Mouse (Mus musculus) spleen, adult 2 months (tissue): ENCODE results near the gene Rbm4b.

ENCODE experiments used
- CTCF ChIP-seq: fragments of 200-500 bp; IDR thresholded peaks from 2 replicates; pipeline ENCODE4 v1.5.1; 2011; ENCODE audit warnings: mild to moderate bottlenecking, inconsistent platforms; ENCODE audit not compliant: insufficient read depth, insufficient read length, insufficient replicate concordance; ENCODE audit errors: extremely low read depth
- POLR2A ChIP-seq: fragments of 200-500 bp; IDR thresholded peaks from 2 replicates; pipeline ENCODE4 v1.6.1; 2011; ENCODE audit warnings: low read depth, low read length, inconsistent platforms

GRCm38 (mm10) chr19:4772785-4773184 is 16.5 kb downstream of the Rbm4b start:
- no peak for TF ChIP-seq CTCF
- no peak for TF ChIP-seq POLR2A
